Mouse (Mus musculus) spleen, postnatal 14 days (tissue): ENCODE measurements around the gene Vmn2r35.
"Not testable (repeated sequence)": the region's sequence is repeated elsewhere in the genome, so short reads cannot be mapped to it uniquely, and the experiment has no call there.

Source experiments
- DNase-seq, 2 experiments: peaks; one replicate each; pipeline ENCODE4 v3.0.0; 2021 to 2022; ENCODE audit warnings: low spot score in 2 of 2

Vmn2r35 gene

DNA sequence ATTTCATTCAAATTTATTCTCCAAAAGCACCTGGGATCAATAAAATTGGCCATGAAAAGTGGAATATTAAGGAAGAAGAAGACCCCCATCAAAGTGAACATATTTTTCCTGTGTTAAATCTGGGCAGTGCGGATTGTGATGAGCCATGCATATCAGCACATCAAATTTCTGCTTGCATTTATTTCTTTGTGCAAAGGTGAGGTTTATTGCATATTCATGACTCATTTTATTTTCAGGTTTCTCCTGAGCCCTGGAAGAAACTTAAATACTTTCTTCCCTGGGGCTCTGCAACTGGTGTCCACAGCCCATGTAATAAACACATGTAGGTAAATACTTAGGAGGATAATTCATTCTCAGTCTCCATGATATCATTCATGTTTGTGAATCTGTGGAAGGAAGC, at the start of gene Vmn2r35:
Gene Vmn2r35 (minus strand): TSS at position 101 of the 400 bp plus-strand sequence.
- DNase-seq, result not testable (repeated sequence)

DNA sequence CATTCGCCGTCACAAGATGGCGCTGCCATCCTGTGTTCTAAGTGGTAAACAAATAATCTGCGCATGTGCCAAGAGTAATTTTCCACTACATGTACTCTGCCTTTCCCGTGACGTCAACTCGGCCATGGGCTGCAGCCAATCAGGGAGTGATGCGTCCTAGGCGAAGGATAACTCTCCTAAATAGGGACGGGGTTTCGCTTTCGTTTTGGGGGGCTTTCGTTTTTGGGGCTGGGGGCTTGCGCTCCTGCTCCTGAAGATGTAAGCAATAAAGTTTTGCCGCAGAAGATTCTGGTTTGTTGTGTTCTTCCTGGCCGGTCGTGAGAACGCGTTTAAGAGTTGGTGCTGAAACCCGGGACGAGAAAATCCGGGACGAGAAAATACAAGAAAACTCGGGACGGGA, 25.5 kb downstream of the Vmn2r35 start:
- DNase-seq, result not testable (repeated sequence)
